Mouse (Mus musculus) small intestine, adult 2 months (tissue): ENCODE results near the gene Gpnmb.

Source experiments
- CTCF ChIP-seq: fragments of 200-500 bp; IDR thresholded peaks from 2 replicates; pipeline ENCODE4 v1.5.1; 2012; ENCODE audit warnings: low read depth, mild to moderate bottlenecking, control low read depth, inconsistent platforms, low read length, moderate library complexity, mixed read lengths; ENCODE audit not compliant: insufficient replicate concordance, insufficient read length; ENCODE audit errors: extremely low read depth
- POLR2A ChIP-seq: fragments of 200-500 bp; IDR thresholded peaks from 2 replicates; pipeline ENCODE4 v1.6.1; 2012; ENCODE audit warnings: low read depth, mild to moderate bottlenecking, control low read depth, inconsistent platforms, low read length, moderate library complexity

- TF ChIP-seq CTCF: no peak
- TF ChIP-seq POLR2A: no peak
Measured at GRCm38 (mm10) chr6:49096421-49096820, 60.1 kb downstream of the Gpnmb start.
